Mouse (Mus musculus) liver, embryonic 14 days (tissue): ENCODE results near the gene Spib. TPM values are rescaled to one million over a fixed set of nuclear protein-coding genes. Genes with fewer than 3 reads are reported as not detected.

Source experiments
- polyA plus RNA-seq: library from polyadenylated mRNA; depleted of rRNA; stranded (reverse); fragments of >200 nt; gene quantifications from 2 replicates; pipeline ENCODE4 v1.2.3, GENCODE M21; 2012; rRNA removed

Gene Spib
- 0.14 and 0.18 TPM in 2 replicates for polyA plus RNA-seq

DNA sequence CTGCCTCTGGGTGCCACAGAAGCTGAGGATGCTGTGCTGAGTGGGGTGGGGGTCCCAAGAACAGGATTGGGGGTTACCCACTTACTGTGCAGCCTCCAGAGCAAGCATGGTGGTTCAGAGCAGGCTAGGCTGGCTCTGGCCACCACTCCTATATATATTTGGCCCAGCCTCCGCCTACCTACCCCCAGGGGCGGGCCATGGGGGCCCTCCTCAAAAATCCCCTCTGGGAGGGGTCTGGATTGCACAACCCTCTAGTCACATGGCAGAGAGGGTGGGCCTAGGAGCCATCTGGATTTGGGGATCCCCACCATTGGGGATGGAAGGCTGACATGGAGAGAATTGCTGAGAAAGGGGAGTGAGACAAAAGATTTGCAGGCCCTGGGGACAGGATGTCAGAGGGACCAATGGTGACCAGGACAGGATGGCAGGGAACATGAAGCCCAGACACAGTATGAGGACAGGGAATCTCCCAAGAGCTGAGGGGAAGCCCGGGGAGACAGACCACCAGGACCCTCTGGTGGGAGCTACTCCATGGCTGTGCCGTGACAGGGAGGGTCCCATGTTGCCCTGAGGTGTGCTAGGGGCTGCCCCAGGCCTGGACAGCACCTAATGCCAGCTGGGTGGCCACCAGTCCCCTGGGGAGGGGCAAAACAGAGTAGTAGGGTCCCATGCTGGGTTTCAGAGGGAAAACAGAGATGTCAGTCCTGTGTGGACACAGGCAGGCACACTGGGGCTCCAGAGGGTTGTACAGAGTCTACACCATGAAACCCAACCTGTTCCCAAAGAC, at the start of gene Spib:
Gene Spib, minus strand, starts transcription at position 126 of the 787 bp plus-strand sequence.

DNA sequence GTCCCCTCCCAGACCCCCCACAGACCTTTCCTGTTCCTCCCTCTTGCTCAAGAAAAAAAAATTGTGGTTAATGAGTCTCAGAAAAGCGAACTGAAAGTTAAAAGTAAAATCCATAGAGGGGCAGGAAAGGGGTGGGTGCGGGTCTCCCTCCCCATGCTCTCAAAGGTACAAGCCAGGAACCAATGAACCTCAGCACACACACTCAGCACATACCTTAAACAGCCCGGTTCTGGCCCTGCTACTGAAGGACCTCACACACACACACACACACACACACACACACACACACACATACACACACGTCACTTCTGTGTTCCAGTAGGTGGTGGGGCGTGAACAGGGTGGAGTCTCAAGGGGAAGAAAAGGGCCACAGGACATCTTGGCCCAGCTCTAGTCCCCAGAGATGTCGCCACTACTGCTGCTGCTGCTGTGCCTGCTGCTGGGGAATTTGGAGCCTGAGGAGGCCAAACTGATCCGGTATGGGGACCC, 40.4 kb upstream of the Spib start, which contains the start of gene Napsa:
Gene Napsa, plus strand, starts transcription at position 168 of the 489 bp plus-strand sequence.

DNA sequence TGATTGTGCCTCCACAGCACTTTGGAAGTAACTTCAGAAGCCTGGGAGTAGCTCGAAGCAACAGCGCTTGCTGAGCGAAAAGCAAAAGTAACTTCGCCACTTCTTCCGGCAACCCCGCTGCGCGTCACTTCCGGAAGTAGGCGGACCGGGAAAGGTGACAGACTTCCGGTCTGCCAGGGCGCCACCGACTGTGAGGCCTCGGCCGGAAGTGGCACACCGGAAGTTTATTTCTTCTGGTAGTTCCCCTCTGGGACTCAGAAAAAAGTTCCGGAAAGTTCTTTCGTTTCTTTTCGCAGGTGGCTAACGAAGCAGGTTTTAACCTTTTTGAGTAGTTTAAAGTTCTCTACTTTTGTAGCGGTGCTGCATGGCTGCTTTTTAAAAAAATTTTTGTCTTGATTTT, 22.0 kb upstream of the Spib start, which contains the start of gene Nr1h2:
Gene Nr1h2, minus strand, starts transcription at position 126 of the 400 bp plus-strand sequence.

DNA sequence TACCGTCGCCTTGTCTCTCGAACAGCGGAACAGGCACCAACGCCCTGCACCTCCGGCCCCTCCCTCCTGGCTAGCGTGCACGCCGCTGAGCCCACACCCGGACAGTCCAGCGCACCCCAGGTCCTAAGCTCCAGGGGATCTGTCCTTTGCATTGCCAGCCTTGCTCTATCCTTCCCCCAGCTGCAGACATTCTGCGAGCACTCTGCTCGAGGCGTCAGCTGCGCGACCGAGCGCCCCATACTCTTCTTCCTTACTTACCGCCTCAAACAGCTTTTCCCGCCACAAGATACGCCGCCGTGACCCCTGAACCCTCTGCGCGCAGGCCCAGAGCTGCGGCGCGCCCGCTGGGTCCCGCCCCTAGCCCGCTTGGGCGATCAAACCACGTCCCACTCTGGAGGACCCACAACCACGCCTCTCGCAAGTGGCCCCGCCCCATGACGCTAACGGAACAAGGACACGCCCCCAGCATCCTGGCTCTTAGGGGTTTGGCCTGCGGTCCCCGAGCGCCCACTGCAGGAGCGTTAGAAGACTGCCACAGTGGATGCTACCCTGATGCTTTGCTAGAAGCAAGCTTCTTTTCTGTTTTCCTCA, 16.7 kb upstream of the Spib start, which contains the start of gene Pold1:
Gene Pold1, minus strand, starts transcription at position 353 of the 591 bp plus-strand sequence.

DNA sequence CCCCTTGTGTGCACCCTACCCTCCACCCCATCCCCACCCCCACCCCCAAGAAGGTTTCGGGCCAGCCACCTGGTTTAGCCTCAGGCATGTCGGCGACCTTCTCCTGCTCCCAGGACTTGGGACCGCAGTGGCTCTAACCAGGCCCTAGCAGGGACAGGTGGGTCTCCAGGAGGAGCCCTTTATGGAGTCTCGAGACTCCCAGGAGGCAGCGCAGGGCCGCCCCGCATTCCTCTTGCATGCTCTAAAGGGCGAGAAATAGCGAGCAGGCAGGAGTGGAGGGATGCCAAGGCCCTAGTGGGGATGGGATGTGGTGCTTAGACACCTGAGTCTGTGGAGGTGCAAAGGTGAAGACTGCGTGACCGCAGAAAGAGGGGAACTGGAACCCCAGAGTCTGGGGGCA, 7.4 kb downstream of the Spib start, which contains the start of gene Mybpc2:
Gene Mybpc2, minus strand, starts transcription at position 155 of the 400 bp plus-strand sequence.

DNA sequence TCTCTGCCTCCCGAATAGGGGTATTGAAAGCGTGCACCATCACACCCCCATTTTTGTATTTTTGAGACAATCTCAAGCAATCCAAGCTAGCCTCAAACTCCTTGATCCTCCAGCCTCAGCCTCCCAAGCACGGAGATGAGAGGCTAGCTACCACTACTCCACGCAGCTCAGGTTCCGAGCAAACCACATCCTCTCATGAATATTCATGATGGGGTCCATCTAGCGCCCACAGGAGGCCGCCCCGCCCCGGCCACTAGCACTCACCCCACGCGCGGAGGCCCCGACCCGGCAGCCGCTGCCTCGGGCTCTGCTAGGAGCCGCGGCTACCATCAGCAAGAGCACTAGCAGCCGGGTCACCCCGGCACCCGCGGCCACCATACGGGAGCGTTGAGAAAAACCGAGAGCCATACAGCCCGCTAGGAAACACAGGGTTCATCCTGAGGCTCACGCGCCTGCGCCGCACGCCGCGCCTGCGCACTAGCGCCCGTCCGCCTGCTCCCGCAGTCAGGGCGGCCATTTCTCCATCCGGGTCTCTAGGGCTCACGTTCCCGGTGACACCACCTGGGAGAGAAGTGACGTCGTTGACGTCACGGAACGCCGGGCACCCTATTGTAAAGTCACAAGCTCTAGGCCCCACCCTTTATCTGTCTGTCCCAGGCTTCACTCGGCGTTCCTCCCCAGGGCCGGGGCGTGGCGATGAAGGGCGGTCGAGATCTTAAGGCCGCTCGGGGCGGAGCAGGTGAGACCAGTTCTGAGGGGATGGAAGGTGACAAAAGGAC, 35.7 kb downstream of the Spib start, which contains the start of the genes Emc10 and Fam71e1:
Gene Emc10, minus strand, starts transcription at position 538 of the 779 bp plus-strand sequence.
Gene Fam71e1, plus strand, starts transcription at position 590 of the 779 bp plus-strand sequence.

Other genes with a start within 250 kb of the Spib start
- gene Clec11a, start 225.2 kb downstream of the Spib start, polyA plus RNA-seq, result 0.36 and 0.86 TPM in 2 replicates
- gene Shank1, start 221.8 kb downstream of the Spib start, polyA plus RNA-seq, result 0.02 and 0.03 TPM in 2 replicates
- 0.02 TPM in 2 replicates for gene Syt3, start 148.0 kb downstream of the Spib start, polyA plus RNA-seq
- 0.12 and 0.18 TPM in 2 replicates for gene 1700008O03Rik, start 146.3 kb downstream of the Spib start, polyA plus RNA-seq
- gene Lrrc4b, start 103.1 kb downstream of the Spib start, polyA plus RNA-seq, result 0.02 and 0.09 TPM in 2 replicates
- 6.9 and 9.4 TPM in 2 replicates for gene Aspdh, start 66.7 kb downstream of the Spib start, polyA plus RNA-seq
- 183 and 206 TPM in 2 replicates for gene Josd2, start 64.1 kb downstream of the Spib start, polyA plus RNA-seq
- gene Emc10, start 35.5 kb downstream of the Spib start, polyA plus RNA-seq, result 39.1 and 45.1 TPM in 2 replicates
- 1.5 and 1.6 TPM in 2 replicates for gene Fam71e1, start 35.5 kb downstream of the Spib start, polyA plus RNA-seq
- gene Mybpc2, start 7.4 kb downstream of the Spib start, polyA plus RNA-seq, result 0.01 TPM in 1 of 2 replicates, not detected in the other
- gene Pold1, start 16.8 kb upstream of the Spib start, polyA plus RNA-seq, result 44.8 and 45.0 TPM in 2 replicates
- 27.6 and 31.6 TPM in 2 replicates for gene Nr1h2, start 21.9 kb upstream of the Spib start, polyA plus RNA-seq
- gene Napsa, start 40.3 kb upstream of the Spib start, polyA plus RNA-seq, result 3.9 and 5.2 TPM in 2 replicates
- gene Kcnc3, start 58.6 kb upstream of the Spib start, polyA plus RNA-seq, result 0.16 and 0.24 TPM in 2 replicates
- 0.08 and 0.23 TPM in 2 replicates for gene Myh14, start 138.8 kb upstream of the Spib start, polyA plus RNA-seq
- gene Izumo2, start 176.7 kb upstream of the Spib start, polyA plus RNA-seq, result not detected in 2 replicates
- 20.0 and 23.5 TPM in 2 replicates for gene Vrk3, start 216.3 kb upstream of the Spib start, polyA plus RNA-seq
- gene Zfp473, start 219.0 kb upstream of the Spib start, polyA plus RNA-seq, result 0.95 and 1.0 TPM in 2 replicates